Mouse (Mus musculus) left cerebral cortex, adult 18-20 months (tissue): ENCODE results near the gene Gm19402. TPM values are rescaled to one million over a fixed set of nuclear protein-coding genes. Genes with fewer than 3 reads are reported as not detected.
A peak's percentile ranks its signal among the peaks of the same experiment; 100 is the strongest.

ENCODE experiments used
- DNase-seq, 2 experiments: peaks; one replicate each; pipeline ENCODE4 v3.0.0; 2021 to 2022; ENCODE audit warnings: low spot score in 2 of 2, mixed read lengths in 1 of 2
- microRNA-seq, 2 experiments: library from miRNA; unstranded; fragments of <30 nt; microRNA quantifications; one replicate each; pipeline ENCODE4 v1.2.0; 2021
- total RNA-seq, 2 experiments: library from RNA; stranded (reverse); gene quantifications; 2 replicates each; pipeline ENCODE4 v1.2.3; 2021

Gene Gm19402
- total RNA-seq, 2 experiments from 2014 or later: not detected

GRCm38 (mm10) chr10:77667402-77667801 is 23.2 kb downstream of the Gm19402 start:
- DNase-seq: peak; percentile 21 to 44

- no peak for DNase-seq
These were observed 24.2 kb downstream of the Gm19402 start for GRCm38 (mm10) chr10:77666342-77666741.

GRCm38 (mm10) chr10:77663949-77664665 is 26.4 kb downstream of the Gm19402 start:
- DNase-seq: no peak

- no peak for DNase-seq
These were observed 32.1 kb downstream of the Gm19402 start for GRCm38 (mm10) chr10:77658286-77658994.

GRCm38 (mm10) chr10:77652046-77652445 is 38.5 kb downstream of the Gm19402 start:
- DNase-seq: no peak

GRCm38 (mm10) chr10:77647901-77648300 is 42.7 kb downstream of the Gm19402 start:
- no peak for DNase-seq

GRCm38 (mm10) chr10:77647461-77647860 is 43.1 kb downstream of the Gm19402 start:
- no peak for DNase-seq

- DNase-seq: no peak
These were observed 45.0 kb downstream of the Gm19402 start for GRCm38 (mm10) chr10:77645571-77645970.

GRCm38 (mm10) chr10:77643160-77643559 is 47.4 kb downstream of the Gm19402 start:
- DNase-seq: no peak

Small RNA genes within 50 kb of the gene (microRNA-seq; reads per million reads assigned to microRNA genes)
- 21.6 to 26.0 reads per million in 2 experiments for gene Mir1930

Other genes with a start within 250 kb of the Gm19402 start
- gene Fam207a, start 175.0 kb downstream of the Gm19402 start, total RNA-seq: 10 to 100 TPM; 34.7 to 35.8 TPM
- gene Itgb2, start 160.5 kb downstream of the Gm19402 start, total RNA-seq: 1 to 10 TPM; 3.6 to 3.8 TPM
- 10 to 100 TPM; 67.0 to 72.0 TPM for gene Pttg1ip, start 109.0 kb downstream of the Gm19402 start, total RNA-seq
- 100 to 1,000 TPM; 165 to 172 TPM for gene Sumo3, start 84.7 kb downstream of the Gm19402 start, total RNA-seq
- 10 to 100 TPM; 12.9 to 13.0 TPM for gene Gm49325, start 84.6 kb downstream of the Gm19402 start, total RNA-seq
- gene Ube2g2, start 68.5 kb downstream of the Gm19402 start, total RNA-seq: 10 to 100 TPM; 46.1 to 53.8 TPM
- under 1 TPM; 0.14 to 0.19 TPM for gene Tspear, start 4.2 kb downstream of the Gm19402 start, total RNA-seq
- not detected for gene Gm9508, start 6.5 kb upstream of the Gm19402 start, total RNA-seq
- not detected for gene Gm10272, start 15.9 kb upstream of the Gm19402 start, total RNA-seq
- not detected for gene Gm10024, start 20.7 kb upstream of the Gm19402 start, total RNA-seq
- gene Gm10142, start 25.1 kb upstream of the Gm19402 start, total RNA-seq: not detected
- not detected for gene Krtap12-1, start 29.8 kb upstream of the Gm19402 start, total RNA-seq
- gene Gm10100, start 35.7 kb upstream of the Gm19402 start, total RNA-seq: not detected
- not detected for gene Gm18596, start 51.9 kb upstream of the Gm19402 start, total RNA-seq
- gene Gm9736, start 60.6 kb upstream of the Gm19402 start, total RNA-seq: not detected
- gene Gm3233, start 68.9 kb upstream of the Gm19402 start, total RNA-seq: not detected
- gene Gm3238, start 80.6 kb upstream of the Gm19402 start, total RNA-seq: not detected
- gene Gm7138, start 86.2 kb upstream of the Gm19402 start, total RNA-seq: not detected
- gene Gm3250, start 91.8 kb upstream of the Gm19402 start, total RNA-seq: not detected
- not detected for gene Gm7137, start 97.4 kb upstream of the Gm19402 start, total RNA-seq
- not detected for gene Gm9639, start 104.3 kb upstream of the Gm19402 start, total RNA-seq
- not detected for gene Gm19668, start 108.4 kb upstream of the Gm19402 start, total RNA-seq
- not detected for gene Gm9507, start 121.1 kb upstream of the Gm19402 start, total RNA-seq
- not detected for gene Gm2696, start 123.9 kb upstream of the Gm19402 start, total RNA-seq
- gene Krtap10-4, start 136.3 kb upstream of the Gm19402 start, total RNA-seq: not detected
- not detected for gene Krtap10-10, start 145.2 kb upstream of the Gm19402 start, total RNA-seq
- not detected for gene Gm36176, start 156.0 kb upstream of the Gm19402 start, total RNA-seq
- not detected for gene Gm10318, start 162.1 kb upstream of the Gm19402 start, total RNA-seq
- gene Gm3285, start 171.2 kb upstream of the Gm19402 start, total RNA-seq: not detected
- gene Lrrc3, start 211.8 kb upstream of the Gm19402 start, total RNA-seq: 10 to 100 TPM in 1 of 2 experiments, 1 to 10 TPM in 1; 9.8 to 10.1 TPM